Mouse (Mus musculus) neural tube, embryonic 11.5 days (tissue): ENCODE measurements at regions not wholly inside any gene's neighbourhood (a gene's known extent, or its start where the extent isn't known, plus 50 kb on each side); places are given as distances from the start of the nearest gene placed in this dataset.

Source experiments
- ATAC-seq: fragments of 200-750 bp; cut with Nextera tagmentation; 2 replicates; pipeline ENCODE4 v1.8.0; 2017; ENCODE audit warnings: moderate number of reproducible peaks, mild to moderate bottlenecking, moderate TSS enrichment, moderate library complexity; ENCODE audit not compliant: insufficient read depth, low FRiP score, low TSS enrichment
- DNase-seq: peaks from one replicate; pipeline ENCODE4 v3.0.0-alpha.2; 2015; ENCODE audit warnings: low spot score
- H3K27ac ChIP-seq: fragments of 300-500 bp; sonication (generic); 2 replicates; pipeline ENCODE4 v1.5.1; 2014; ENCODE audit warnings: low read depth, mild to moderate bottlenecking, low read length
- H3K27me3 ChIP-seq: fragments of 300-500 bp; sonication (generic); 2 replicates; pipeline ENCODE4 v1.6.1; 2014; ENCODE audit warnings: mild to moderate bottlenecking, low read length, mixed read lengths; ENCODE audit not compliant: control insufficient read depth, insufficient read depth
- H3K36me3 ChIP-seq: fragments of 300-500 bp; sonication (generic); 2 replicates; pipeline ENCODE4 v1.6.1; 2014; ENCODE audit warnings: mild to moderate bottlenecking, low read length, moderate library complexity, mixed read lengths; ENCODE audit not compliant: control insufficient read depth, insufficient read depth
- H3K4me1 ChIP-seq: fragments of 300-500 bp; sonication (generic); 2 replicates; pipeline ENCODE4 v1.6.1; 2014; ENCODE audit warnings: low read length, mixed read lengths; ENCODE audit not compliant: control insufficient read depth, insufficient read depth
- H3K4me2 ChIP-seq: fragments of 300-500 bp; sonication (generic); 2 replicates; pipeline ENCODE4 v1.6.1; 2014; ENCODE audit warnings: low read depth, mild to moderate bottlenecking, moderate library complexity
- H3K4me3 ChIP-seq: fragments of 300-500 bp; sonication (generic); 2 replicates; pipeline ENCODE4 v1.5.1; 2014; ENCODE audit warnings: low read depth, low read length
- H3K9ac ChIP-seq: fragments of 300-500 bp; sonication (generic); 2 replicates; pipeline ENCODE4 v1.6.1; 2014; ENCODE audit warnings: mild to moderate bottlenecking, low read length
- H3K9me3 ChIP-seq: fragments of 300-500 bp; sonication (generic); 2 replicates; pipeline ENCODE4 v1.6.1; 2016; ENCODE audit warnings: low read length; ENCODE audit not compliant: control insufficient read depth
- WGBS: fragments of 180-500 bp; shearing (Covaris S2); extraction: QIAGEN DNeasy Blood & Tissue Kit; methylation state at CpG from one replicate; pipeline ENCODE4 v1.1.7; 2014; 5-methylcytosine and 5-hydroxymethylcytosine counted together

- Histone ChIP-seq H3K4me1 (no peaks in the 10 kb centered on the region), H3K9me3 (no peaks in the 10 kb centered on the region), H3K4me3 (no peak overlapping the region), H3K4me2 (no peak overlapping the region), H3K27me3 (no peaks in the 10 kb centered on the region), H3K36me3 (no peaks in the 10 kb centered on the region), H3K27ac (no peak overlapping the region), H3K9ac (no peak overlapping the region)
- ATAC-seq: no peak
- WGBS: 87% methylated on average over 6 of the region's 6 CpGs
- no peak for DNase-seq
These were observed 99.7 kb upstream of the Rbms3 start for GRCm38 (mm10) chr9:117729366-117729765.

DNA sequence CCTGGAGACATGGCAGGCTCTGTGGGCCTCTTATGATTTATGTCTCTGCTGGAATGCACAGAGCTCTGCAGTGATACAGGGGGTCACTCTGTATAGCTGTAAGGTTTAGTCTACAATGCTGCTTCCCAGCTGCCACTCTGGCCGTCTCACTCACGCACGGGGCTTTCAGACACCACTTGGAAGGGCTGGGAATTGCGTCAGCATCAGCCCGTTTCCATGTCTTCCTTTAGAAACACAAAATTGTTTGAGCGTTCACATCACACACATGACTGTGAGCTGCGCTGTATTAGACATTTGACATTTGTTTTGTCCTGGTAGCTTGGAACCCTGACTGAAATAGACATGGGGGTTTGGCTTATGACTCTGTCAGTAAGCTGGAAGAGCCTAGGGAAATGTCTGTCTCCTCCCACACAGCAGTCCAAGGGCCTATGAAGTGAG is 90.5 kb upstream of the Rbms3 start:
- ATAC-seq (no peak), DNase-seq (peak; percentile 16)
- H3K27ac ChIP-seq: no peak overlapping the region
- 73% methylated on average over 7 of the region's 7 CpGs for WGBS
- H3K27me3 ChIP-seq: no peaks in the 10 kb centered on the region
- no peak overlapping the region for H3K4me2 ChIP-seq
- no peak overlapping the region for H3K9ac ChIP-seq
- H3K4me3 ChIP-seq: no peak overlapping the region
- H3K9me3 ChIP-seq: no peaks in the 10 kb centered on the region
- no peaks in the 10 kb centered on the region for H3K4me1 ChIP-seq
- no peaks in the 10 kb centered on the region for H3K36me3 ChIP-seq

GRCm38 (mm10) chr9:117717346-117717745 is 87.6 kb upstream of the Rbms3 start:
- DNase-seq (no peak), ATAC-seq (no peak)
- Histone ChIP-seq H3K4me3 (no peak overlapping the region), H3K27me3 (no peaks in the 10 kb centered on the region), H3K27ac (no peak overlapping the region), H3K9me3 (no peaks in the 10 kb centered on the region), H3K4me1 (no peaks in the 10 kb centered on the region), H3K9ac (no peak overlapping the region), H3K4me2 (no peak overlapping the region), H3K36me3 (no peaks in the 10 kb centered on the region)
- 86% methylated on average over 4 of the region's 4 CpGs for WGBS

GRCm38 (mm10) chr9:117716476-117716875 is 86.8 kb upstream of the Rbms3 start:
- H3K27me3 ChIP-seq: no peaks in the 10 kb centered on the region
- H3K4me1 ChIP-seq: no peaks in the 10 kb centered on the region
- H3K36me3 ChIP-seq: no peaks in the 10 kb centered on the region
- no peak overlapping the region for H3K4me3 ChIP-seq
- no peak overlapping the region for H3K27ac ChIP-seq
- 90% methylated on average over 6 of the region's 6 CpGs for WGBS
- DNase-seq (no peak), ATAC-seq (no peak)
- no peak overlapping the region for H3K4me2 ChIP-seq
- H3K9me3 ChIP-seq: no peaks in the 10 kb centered on the region
- H3K9ac ChIP-seq: no peak overlapping the region

DNA sequence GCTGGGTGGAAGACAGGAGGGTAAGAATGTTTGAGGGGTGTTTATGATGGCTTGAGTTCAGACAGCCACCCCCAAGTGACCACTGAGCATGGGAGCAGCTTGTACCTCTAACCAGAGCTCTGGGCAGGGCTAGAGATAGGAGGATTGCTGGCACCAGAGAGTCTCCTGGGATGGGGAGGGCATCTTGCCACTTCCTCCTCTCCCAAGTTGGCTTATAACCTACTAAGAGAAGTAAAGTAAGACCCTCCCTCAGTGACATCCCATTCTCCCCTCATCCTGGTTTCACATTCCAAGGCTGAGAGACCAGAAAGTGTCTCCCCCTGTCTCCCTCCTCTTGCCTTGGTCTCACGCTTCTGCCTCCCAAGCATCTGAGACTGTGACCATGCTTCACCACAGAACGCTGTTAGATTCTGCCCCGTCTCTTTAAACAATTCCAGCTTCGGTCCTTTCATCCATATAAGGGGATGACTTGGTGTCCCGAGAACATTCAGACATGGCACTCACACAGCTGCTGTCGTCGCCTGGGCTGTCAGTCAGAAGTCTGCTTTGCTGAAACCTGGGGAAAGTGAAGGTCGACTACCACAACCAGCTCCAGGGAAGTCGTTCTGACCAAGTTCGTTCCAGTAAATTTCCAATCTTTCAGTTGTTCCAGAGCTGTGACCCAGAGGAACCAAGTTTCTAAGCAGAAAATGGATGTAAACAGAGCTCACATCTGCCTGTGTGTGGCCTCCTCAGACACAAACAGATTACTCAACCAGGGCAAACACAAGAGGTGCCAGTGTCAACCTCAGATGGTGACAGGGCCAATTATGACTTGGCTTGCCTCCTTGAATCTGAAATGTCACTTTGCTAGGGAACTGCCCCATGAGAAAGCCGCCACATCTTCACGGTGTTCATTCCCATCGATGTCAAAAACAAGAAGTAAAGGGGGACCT is 85.3 kb upstream of the Rbms3 start:
- 84% methylated on average over 13 of the region's 13 CpGs for WGBS

DNA sequence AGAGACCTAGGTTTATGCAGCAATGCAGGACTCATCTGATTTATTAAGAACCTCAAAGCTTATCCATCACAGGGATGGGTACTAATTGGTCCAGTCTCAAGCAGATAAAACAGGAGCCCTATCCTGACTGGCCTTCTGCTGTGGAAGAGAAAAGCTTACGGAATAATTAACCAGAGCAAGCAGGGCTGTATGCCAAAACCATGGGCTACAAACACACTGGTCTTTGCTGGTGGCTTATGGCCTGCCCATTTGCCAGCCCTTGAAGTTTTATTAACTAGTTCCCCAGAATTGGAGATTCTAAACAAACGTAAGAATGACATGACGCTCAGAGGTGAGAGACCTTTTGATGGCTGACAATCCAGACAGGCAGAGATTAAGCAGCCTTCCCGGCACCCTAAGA is 83.4 kb upstream of the Rbms3 start:
- H3K4me2 ChIP-seq: no peak overlapping the region
- H3K9ac ChIP-seq: no peak overlapping the region
- H3K27ac ChIP-seq: no peak overlapping the region
- no peaks in the 10 kb centered on the region for H3K36me3 ChIP-seq
- H3K4me3 ChIP-seq: no peak overlapping the region
- no peaks in the 10 kb centered on the region for H3K4me1 ChIP-seq
- ATAC-seq (no peak), DNase-seq (no peak)
- WGBS: 80% methylated on average over 4 of the region's 4 CpGs
- no peaks in the 10 kb centered on the region for H3K9me3 ChIP-seq
- no peaks in the 10 kb centered on the region for H3K27me3 ChIP-seq

More for the DNA sequence above, 85.3 kb upstream of the Rbms3 start:
- ATAC-seq (no peak), DNase-seq (no peak)
- H3K36me3 ChIP-seq: no peaks in the 10 kb centered on the region
- H3K27ac ChIP-seq: no peak overlapping the region
- no peaks in the 10 kb centered on the region for H3K9me3 ChIP-seq
- no peaks in the 10 kb centered on the region for H3K27me3 ChIP-seq
- H3K4me1 ChIP-seq: no peaks in the 10 kb centered on the region
- no peak overlapping the region for H3K9ac ChIP-seq
- no peak overlapping the region for H3K4me2 ChIP-seq
- no peak overlapping the region for H3K4me3 ChIP-seq

DNA sequence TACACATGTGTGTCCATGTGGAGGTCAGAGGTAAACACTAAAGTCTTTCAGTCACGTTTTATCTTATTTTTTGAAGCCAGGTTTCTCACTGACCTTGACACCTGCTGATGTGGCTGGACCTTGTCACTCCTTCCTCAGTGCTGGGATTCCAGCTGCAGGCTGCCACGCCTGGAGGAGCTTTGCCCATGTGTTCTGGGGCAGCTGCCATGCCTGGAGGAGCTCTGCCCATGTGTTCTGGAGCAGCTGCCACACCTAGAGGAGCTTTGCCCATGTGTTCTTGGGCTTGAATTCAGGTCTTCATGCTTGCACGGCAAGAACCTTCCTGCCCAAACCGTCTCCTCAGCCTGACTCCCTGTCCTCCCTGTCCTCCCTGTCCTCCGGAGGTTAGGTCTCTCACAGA is 82.1 kb upstream of the Rbms3 start:
- Histone ChIP-seq H3K27me3 (no peaks in the 10 kb centered on the region), H3K4me1 (no peaks in the 10 kb centered on the region), H3K27ac (no peak overlapping the region), H3K9ac (no peak overlapping the region), H3K9me3 (no peaks in the 10 kb centered on the region), H3K4me3 (no peak overlapping the region), H3K4me2 (no peak overlapping the region), H3K36me3 (no peaks in the 10 kb centered on the region)
- no peak for ATAC-seq
- no peak for DNase-seq
- 83% methylated on average over 5 of the region's 5 CpGs for WGBS

DNA sequence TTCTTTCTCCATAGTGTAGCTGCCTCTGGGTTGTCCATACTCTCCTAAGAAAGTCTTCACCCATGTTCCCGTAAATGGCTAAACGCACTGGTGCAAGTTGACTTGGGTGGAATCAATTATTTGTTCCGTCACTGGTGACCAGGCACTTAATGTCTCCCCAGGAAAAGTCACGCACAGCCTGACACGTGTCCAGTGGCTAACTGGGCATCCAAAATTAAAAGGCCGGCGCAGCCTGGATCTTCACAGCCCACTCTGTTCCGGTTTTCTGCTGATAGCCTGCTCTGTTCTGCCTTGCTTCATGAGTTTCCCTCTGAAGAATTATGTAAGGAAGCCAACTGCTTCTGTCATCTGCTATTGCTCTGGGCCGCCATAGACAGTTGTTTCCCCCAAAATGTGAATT is 81.3 kb upstream of the Rbms3 start:
- H3K9ac ChIP-seq: no peak overlapping the region
- ATAC-seq (no peak), DNase-seq (no peak)
- H3K36me3 ChIP-seq: no peaks in the 10 kb centered on the region
- no peak overlapping the region for H3K4me3 ChIP-seq
- no peaks in the 10 kb centered on the region for H3K4me1 ChIP-seq
- H3K4me2 ChIP-seq: no peak overlapping the region
- whole genome bisulfite sequencing: 89% methylated on average over 9 of the region's 9 CpGs
- no peaks in the 10 kb centered on the region for H3K27me3 ChIP-seq
- no peaks in the 10 kb centered on the region for H3K9me3 ChIP-seq
- H3K27ac ChIP-seq: no peak overlapping the region

GRCm38 (mm10) chr9:117709677-117710076 is 80.0 kb upstream of the Rbms3 start:
- Histone ChIP-seq H3K9me3 (no peaks in the 10 kb centered on the region), H3K4me1 (no peaks in the 10 kb centered on the region), H3K9ac (no peak overlapping the region), H3K36me3 (no peaks in the 10 kb centered on the region), H3K4me2 (no peak overlapping the region), H3K27me3 (no peaks in the 10 kb centered on the region), H3K4me3 (no peak overlapping the region), H3K27ac (no peak overlapping the region)
- WGBS: 88% methylated on average over 13 of the region's 13 CpGs
- no peak for ATAC-seq
- no peak for DNase-seq
